Mouse (Mus musculus): ENCODE data around the gene Cep128.

Gene Cep128

DNA sequence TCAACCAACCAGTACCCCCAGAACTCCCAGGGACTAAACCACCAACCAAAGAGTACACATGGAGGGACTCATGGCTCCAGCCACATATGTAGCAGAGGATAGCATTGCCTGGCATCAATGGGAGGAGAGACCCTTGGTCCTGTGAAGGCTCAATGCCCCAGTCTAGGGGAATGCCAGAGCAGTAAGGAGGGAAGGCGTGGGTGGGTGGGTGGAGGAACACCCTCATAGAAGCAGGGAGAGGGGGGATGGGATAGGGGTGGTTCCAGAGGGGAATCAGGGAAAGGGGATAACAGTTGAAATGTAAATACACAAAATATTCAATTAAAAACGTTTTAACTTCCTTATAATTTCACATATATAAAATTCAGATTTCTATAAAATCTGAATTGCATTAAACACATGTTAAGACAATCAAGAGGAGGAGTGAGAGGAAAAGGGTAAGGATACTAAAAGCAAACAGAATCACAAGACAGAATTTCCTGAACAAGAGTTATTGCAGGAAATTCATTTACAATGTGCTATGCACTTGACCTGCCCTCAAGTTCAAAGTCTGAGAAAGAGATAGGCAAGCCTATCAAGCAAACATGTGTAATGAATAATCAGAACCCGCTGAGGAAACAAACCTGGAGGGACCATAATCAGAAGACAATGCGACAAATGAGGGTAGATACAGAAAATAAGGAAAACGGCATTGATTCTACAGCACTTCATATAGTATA is 207.2 kb downstream of the Cep128 start:
- DNase-seq (ENCODE audit: low read depth) = no peak

DNA sequence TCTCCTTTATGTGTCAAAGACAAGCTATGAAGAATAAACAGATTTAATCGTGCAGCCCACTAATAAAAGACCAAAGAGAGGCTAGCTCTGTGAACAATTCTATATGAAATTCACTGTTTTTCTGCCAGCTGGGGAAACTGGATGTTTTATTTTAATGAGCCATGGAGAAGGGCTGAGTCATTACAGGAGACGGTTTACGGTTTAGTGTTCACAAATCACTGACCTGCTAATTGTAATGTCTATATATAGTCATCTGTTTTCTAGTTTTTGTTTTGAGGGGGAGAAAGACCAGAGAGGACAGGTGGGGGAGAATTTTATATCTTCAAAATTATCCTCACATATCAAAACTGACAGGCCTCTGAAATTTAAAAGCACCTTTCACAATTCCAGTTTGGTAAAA is 212.6 kb downstream of the Cep128 start:
- no peak for DNase-seq (ENCODE audit: low read depth)

GRCm38 (mm10) chr12:91161015-91161730 is 223.0 kb downstream of the Cep128 start:
- no peak for DNase-seq (ENCODE audit: low read depth)

- DNase-seq (ENCODE audit: low read depth) = no peak
Observed at GRCm38 (mm10) chr12:91158481-91158880, 225.7 kb downstream of the Cep128 start.

DNA sequence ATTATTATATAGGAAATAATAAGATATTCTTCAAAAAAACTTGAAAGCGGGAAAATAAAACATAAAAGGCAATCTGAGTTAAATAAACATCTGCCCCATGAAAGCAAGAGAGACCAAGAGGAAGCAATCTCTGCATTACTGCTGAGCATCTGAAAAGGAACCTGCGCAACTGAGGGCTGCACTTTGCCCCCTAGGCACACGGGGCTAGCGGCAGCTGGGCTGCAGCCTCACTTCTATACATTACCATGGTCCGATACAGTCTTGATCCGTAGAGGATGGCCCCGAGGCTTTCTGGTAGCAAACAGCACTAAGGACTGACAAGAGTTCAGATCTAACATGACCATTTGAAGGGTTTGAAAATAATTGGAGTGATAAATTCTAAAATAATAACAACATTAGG is 230.2 kb downstream of the Cep128 start:
- no peak for DNase-seq (ENCODE audit: low read depth)

GRCm38 (mm10) chr12:91149152-91149551 is 235.1 kb downstream of the Cep128 start:
- no peak for DNase-seq (ENCODE audit: low read depth)

- no peak for DNase-seq (ENCODE audit: low read depth)
Observed at GRCm38 (mm10) chr12:91134740-91135517, 249.3 kb downstream of the Cep128 start.

DNA sequence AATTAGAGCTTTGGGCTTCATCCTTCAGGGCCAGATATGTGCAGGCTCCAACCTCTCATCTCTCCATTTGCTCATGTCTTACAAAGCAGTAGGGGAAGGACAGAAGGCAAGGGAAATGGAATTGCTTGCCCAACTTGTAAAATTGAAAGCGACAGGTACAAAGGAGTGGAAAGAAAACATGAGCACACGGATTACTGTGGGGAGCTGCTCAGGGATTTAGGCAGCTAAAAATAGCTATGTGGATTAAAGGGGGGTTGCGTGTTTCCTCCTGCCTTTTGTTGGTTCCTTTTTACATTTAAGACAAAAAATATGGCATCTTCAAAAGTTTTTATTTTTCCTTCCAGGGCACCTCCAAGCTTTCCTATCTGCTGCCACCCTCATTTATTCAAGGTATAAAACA is 269.2 kb downstream of the Cep128 start:
- no peak for DNase-seq (ENCODE audit: low read depth)

DNA sequence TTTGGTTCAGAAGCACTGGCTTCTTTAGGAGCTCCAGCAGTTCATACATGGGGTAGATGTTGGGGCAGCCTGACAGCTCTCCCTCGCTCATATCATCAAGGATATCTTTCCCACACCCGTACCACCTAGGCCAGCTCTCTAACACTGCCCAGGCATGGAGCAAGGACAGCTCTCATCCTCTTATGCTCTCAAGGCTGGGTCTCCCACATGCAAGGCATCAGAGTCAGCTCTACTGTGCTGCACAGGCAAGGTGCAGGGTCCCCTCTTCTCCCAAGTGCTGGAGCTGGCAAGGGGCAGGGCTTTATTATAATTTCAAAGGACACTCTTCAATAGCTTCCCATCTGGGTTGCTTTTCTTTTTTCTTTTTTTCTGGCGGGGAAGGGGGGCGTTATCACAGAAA is 280.9 kb downstream of the Cep128 start:
- DNase-seq (ENCODE audit: low read depth) = no peak

DNA sequence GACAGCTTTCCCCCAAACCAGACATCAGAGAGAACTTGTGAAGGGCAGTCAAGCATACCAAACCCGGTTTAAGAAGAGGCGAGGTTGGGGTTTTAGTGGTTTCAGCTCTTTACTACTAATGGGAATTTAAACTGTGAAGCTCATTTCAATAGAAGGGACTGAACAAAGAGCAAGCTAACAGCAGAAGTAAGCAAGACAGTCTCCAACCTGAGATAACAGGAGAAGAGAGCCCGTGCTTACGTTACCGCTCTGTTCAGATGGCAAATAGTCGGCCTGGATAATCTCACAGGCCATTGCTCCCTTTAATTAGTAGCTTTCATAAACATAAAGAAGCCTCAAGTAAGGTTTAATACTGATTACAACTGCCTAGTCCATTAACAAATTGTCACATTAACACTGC is 286.3 kb downstream of the Cep128 start:
- DNase-seq (ENCODE audit: low read depth) = no peak

GRCm38 (mm10) chr12:91096197-91096596 is 288.0 kb downstream of the Cep128 start:
- DNase-seq (ENCODE audit: low read depth) = no peak

DNA sequence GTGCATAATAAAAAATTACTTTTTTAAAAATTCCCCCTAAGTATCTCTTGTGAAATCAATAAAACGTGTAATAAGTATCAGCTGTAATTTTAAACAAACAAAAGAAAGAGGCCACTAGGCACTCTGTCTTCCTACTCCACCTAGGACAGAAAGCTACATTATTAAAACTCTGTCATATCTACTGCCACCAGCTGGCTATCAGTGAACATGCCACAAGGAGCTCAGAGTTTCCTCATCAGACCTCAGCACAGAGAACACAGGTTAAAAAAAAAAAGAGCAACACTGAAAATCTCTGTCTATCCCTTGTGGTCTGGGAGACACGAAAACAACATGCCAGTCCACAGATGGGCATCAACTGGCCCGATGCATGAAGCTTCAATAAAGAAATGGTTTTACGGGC is 295.9 kb downstream of the Cep128 start:
- no peak for DNase-seq (ENCODE audit: low read depth)

DNA sequence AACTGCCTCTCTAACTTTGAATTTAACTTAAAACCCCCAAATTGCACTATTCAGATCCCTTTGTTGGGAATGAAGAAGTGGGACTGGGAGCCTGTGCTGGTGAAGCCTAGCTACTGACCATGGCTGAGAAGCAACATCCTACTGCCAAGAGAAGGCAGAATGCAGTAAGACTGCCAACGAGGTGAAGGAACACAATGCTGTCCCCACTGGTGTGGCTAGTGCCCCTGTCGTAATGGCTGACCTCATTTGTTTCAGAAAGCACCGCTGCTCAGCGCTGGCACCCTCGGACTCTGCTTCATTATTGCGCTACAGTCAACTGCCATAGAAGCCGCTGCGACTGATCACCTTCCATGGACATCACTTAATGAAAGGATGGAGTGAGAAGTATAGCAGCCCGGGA is 298.2 kb downstream of the Cep128 start:
- no peak for DNase-seq (ENCODE audit: low read depth)

DNA sequence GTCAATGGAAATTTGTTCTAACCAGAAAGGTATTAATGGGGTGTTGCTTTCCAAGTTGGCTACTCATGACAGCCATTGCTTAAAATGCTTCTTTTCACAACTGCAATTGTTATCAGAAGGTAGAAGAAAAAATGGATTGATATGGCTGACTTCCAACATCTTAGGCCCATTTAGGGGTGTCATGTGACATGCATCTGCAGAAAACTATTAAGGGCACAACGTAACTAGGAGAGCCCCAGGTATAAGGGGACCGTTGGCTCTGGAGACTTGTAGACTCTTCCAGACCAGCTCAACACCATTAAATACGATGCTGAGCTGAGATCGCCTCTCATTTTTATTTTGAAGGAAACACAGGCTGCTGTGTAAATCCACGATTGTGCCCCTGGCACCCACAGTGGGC is 308.6 kb downstream of the Cep128 start:
- no peak for DNase-seq (ENCODE audit: low read depth)

DNA sequence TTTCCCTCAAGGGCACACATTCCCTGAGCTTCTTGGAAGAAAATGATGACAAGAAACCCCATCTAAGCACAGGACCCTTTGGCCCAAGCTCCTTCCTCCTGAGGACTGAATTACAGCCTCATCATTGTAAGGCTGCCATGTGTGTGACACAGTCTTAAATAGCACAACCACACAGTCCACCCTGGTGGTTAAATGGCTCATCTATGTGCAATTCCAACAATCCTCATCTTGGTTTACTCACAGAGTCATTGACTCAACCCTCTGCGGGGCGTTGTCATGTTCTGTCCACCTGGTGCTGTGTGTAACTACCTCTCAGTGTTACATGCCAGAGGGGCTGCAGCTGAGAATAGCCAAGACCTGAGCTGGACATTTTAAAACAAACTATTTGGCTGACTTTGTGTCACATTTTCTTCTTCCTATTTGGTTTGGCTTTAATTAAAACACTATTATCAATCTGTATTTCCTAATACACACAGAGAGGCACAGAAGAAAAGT is 313.6 kb downstream of the Cep128 start:
- DNase-seq (ENCODE audit: low read depth) = no peak

DNA sequence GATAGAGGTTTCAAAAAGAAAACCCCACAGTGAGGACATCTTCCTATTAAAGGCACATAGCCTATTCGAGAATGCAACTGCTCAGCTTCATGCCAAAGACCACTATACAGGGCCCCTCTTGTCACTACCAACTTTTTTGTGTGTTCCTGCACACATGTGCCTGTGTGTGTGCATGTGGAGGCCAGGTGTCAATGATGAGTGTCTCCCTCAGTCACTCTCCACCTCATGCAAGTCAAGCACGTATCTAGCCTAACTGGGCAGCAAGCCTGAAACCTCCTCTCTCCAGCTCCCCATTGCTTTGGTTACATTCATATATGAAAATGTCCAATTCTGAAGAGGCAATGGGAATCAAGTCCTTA is 317.1 kb downstream of the Cep128 start:
- no peak for DNase-seq (ENCODE audit: low read depth)

DNA sequence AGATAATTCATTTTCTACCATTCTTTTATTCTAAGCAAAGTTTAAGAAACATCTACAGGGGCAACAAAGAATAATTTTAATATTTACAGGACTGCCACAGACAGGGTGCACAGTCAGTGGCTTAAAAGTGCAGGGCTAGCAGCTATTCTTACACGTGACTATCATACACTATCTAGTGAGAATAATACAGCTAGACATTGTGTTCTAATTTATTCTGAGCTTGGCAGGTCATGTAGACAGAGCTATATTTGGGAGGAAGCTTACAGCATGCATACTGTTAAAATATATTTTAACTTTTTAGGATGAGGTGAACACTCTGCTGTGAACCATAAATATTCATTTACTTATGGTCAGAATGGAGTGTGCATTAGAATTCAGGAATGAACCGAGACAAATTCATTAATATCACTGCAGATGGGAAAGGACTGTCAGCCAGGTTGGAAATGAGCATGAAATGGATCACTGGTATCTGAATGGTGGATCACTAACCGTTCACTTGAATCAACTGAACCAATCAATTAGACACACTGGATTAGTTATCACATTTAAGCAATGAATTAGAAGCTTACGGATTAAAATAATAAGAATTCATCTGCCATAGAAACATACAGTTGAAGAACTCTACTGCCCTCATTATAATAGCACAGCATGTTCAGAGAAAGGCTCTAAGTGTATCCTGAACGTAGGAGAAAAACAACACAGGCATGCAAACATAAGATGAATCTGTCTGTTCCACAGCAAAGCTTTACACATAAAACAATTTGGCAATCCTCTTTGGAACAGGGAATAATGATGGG is 317.7 kb downstream of the Cep128 start:
- no peak for DNase-seq (ENCODE audit: low read depth)

GRCm38 (mm10) chr12:91065423-91065822 is 318.8 kb downstream of the Cep128 start:
- DNase-seq (ENCODE audit: low read depth) = peak; percentile 49

GRCm38 (mm10) chr12:91064368-91064999 is 319.7 kb downstream of the Cep128 start:
- DNase-seq (ENCODE audit: low read depth) = no peak

- no peak for DNase-seq (ENCODE audit: low read depth)
Observed at GRCm38 (mm10) chr12:91063337-91064015, 320.7 kb downstream of the Cep128 start.

DNA sequence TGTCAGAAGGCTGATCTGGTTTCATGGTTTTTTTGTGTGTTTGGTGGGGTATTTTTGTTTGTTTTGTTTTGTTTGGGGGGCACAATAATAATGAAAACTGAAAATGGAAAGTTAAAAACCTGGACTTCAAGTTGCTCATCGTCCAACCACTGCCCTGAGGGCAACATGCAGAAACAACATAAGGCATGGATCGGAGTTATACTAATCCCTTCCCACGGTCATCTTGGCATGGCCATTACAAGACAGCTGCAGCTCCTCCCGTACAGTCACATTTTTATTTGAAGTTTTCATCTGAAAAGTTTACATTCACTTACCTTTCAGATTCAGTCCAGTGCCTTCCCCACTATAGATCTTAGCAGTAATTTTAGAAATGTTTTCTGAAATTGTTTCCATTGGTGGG is 321.5 kb downstream of the Cep128 start:
- no peak for DNase-seq (ENCODE audit: low read depth)
